Mouse (Mus musculus): Measurements from ENCODE around the gene Arhgef11. TPM values are rescaled to one million over a fixed set of nuclear protein-coding genes. Genes with fewer than 3 reads are reported as not detected.
A peak's percentile ranks its signal among the peaks of the same experiment; 100 is the strongest.

Arhgef11 gene
- polyA plus RNA-seq, 1 experiment from 2014 or later = 14.4 TPM

DNA sequence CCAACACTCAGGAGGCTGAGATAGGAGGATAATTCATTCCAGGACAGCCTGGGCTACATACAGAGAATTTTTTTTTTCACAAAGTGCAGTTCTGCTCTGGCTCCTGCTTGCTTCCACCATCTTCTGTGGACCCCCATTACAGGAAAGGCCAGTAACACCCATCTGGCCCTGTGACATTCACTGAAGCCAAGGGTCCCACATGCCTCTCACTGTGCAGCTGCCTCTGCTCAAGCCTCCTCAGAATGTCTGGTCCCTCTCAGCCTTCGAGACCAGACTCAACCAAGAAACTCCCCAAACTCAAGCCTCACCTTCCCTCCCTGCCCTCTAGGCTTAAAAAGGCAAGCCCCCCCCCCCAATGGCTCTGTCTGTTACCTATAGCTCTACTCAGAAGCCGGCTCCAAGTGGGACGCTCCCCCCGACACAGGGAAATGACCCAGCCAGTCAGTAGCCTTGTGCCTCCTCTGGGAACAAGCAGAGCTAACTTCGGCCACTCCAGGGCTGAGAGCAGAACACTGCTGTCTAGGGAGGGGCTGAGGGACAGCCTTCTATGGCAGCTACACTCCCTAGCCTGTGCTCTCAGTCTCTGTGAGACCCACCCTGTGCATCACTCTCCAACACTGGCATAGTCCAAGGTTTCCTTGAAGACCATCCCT is 148.4 kb downstream of the Arhgef11 start:
- ATAC-seq = no peak
- no peaks in the 10 kb centered on the region for H3K36me3 ChIP-seq
- peaks cover 65% of the 10 kb centered on the region for H3K4me1 ChIP-seq (replicated peaks)
- no peaks in the 10 kb centered on the region for H3K9me3 ChIP-seq
- peak overlapping the region; percentile 58 for H3K4me2 ChIP-seq (replicated peaks)
- 70% methylated on average over 5 of the region's 5 CpGs for WGBS
- 0 out of 2 replicates have a peak overlapping the region, but pooled peaks have one; percentile 21 for H3K9ac ChIP-seq
- peak overlapping the region; percentile 95 for H3K27ac ChIP-seq
- no peak overlapping the region for H3K4me3 ChIP-seq (replicated peaks)
- no peaks in the 10 kb centered on the region for H3K27me3 ChIP-seq (replicated peaks)

DNA sequence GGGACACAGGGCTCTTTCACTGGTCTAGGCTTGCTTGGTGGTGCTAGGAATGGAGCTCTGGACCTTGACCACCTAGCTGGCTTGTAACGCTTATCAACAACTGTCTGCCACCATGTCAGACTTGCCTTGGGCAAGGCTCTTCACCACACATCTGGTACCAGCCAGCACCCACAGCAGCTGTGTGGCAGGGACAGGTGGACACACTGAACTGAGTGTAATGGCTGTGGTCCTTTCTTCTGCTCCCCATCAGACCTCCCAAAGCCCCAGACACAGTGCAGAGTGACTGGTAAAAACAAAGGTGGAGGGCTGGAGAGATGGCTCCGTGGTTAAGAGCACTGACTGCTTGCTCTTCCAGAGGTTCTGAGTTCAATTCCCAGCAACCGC is 148.9 kb downstream of the Arhgef11 start:
- Histone ChIP-seq H3K9me3 (no peaks in the 10 kb centered on the region), H3K27ac (peak overlapping the region; percentile 95; the same call in 1 of the 2 replicates), H3K4me3 (replicated peaks) (no peak overlapping the region), H3K27me3 (replicated peaks) (no peaks in the 10 kb centered on the region), H3K9ac (no peak overlapping the region), H3K4me2 (replicated peaks) (peak overlapping the region; percentile 58), H3K4me1 (replicated peaks) (peaks cover 66% of the 10 kb centered on the region), H3K36me3 (no peaks in the 10 kb centered on the region)
- WGBS = 85% methylated on average over 3 of the region's 3 CpGs
- ATAC-seq = no peak

DNA sequence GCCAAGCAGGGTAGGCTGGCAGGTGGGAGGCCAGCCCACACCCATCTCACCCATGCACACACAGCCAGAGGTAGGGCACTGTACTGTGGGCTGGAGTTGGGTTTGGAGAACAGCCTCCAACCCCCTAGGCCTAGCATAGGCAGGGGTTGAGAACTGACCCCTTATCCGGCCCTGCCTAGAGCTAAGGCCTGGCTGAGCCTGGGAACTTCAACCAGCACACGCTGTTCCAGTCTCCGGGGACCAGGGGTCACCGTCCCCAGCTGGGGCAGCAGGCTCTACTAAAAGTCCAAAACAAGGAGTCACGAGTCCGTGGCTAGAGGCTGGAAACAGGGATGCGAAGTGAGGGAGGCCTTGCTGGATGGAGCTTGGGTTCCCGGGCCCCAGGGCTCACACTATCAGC is 150.4 kb downstream of the Arhgef11 start:
- Histone ChIP-seq H3K9me3 (no peaks in the 10 kb centered on the region), H3K4me1 (replicated peaks) (peaks cover 52% of the 10 kb centered on the region), H3K36me3 (no peaks in the 10 kb centered on the region), H3K4me3 (replicated peaks) (peak overlapping the region; percentile 57), H3K4me2 (replicated peaks) (peak overlapping the region; percentile 67), H3K27me3 (replicated peaks) (no peaks in the 10 kb centered on the region), H3K9ac (peak overlapping the region; percentile 50), H3K27ac (peak overlapping the region; percentile 59)
- WGBS = 75% methylated on average over 8 of the region's 8 CpGs
- no peak for ATAC-seq

DNA sequence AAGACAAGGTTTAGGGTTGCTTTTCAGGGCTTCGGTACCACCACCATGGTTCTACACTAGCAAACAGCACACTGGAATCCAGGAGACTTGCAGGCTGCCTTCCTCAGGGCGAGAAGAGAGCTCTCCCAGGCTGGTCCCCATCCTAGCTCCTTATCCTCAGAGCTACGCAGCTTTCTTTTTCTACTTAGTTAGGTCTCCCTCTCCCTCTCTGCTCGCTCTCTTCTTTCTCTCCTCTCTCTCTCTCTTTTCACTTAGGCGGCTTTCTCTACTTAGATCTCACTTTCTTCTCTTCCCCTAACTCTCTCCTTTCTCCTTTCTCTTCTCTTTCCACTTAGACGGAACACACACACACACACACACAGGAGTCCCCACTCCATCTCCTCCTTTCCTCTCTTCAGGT is 151.1 kb downstream of the Arhgef11 start:
- Histone ChIP-seq H3K9ac (peak overlapping the region; percentile 50), H3K4me3 (replicated peaks) (peak overlapping the region; percentile 57), H3K4me2 (replicated peaks) (peak overlapping the region; percentile 67), H3K9me3 (no peaks in the 10 kb centered on the region), H3K36me3 (no peaks in the 10 kb centered on the region), H3K27me3 (replicated peaks) (no peaks in the 10 kb centered on the region), H3K27ac (peak overlapping the region; percentile 59), H3K4me1 (replicated peaks) (peaks cover 47% of the 10 kb centered on the region)
- WGBS = 29% methylated on average over 6 of the region's 6 CpGs
- no peak for ATAC-seq

DNA sequence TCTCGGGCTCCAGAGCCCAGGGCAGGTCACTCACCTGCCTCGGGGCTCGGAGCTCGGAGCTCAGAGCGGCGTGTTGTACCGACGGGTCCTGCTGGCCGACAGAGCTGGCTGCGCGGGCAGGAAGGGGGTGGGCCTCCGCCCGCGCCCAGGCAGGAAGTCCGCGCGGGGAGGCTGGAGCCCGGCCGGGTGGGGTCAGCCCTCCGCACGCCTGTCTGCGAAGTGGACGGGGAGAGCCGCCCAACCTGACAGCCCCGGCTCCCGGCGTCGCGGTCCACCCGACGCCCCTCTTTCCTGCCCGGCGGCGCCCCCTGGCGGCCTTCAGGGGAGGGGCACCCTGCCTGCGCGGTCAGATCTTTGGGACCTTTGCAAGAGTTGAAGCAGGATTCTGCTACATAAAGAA is 151.5 kb downstream of the Arhgef11 start:
- H3K4me1 ChIP-seq (replicated peaks) = peaks cover 43% of the 10 kb centered on the region

DNA sequence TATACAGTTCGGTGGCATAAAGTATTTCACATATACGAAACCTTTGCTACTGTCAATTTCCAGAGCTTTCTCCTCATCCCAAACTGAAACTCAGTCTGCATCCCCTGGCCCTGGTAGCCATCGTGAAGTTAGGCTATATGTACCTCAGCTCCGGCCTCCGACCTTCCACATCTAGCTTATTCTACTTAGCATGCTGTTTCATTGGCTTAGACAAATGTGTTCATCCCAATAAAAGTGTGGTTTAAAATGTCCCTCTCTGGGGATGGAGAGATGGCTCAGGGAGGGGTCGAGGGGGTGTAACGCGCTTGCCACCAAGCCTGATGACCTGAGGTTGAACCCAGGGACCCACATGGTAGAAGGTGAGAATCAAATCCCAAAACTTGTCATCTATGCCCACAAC is 152.1 kb downstream of the Arhgef11 start:
- Histone ChIP-seq H3K4me3 (replicated peaks) (no peak overlapping the region), H3K36me3 (no peaks in the 10 kb centered on the region), H3K4me2 (replicated peaks) (no peak overlapping the region), H3K27me3 (replicated peaks) (no peaks in the 10 kb centered on the region), H3K9me3 (no peaks in the 10 kb centered on the region), H3K9ac (no peak overlapping the region), H3K4me1 (replicated peaks) (peaks cover 36% of the 10 kb centered on the region), H3K27ac (no peak overlapping the region)
- no peak for ATAC-seq
- WGBS = 76% methylated on average over 8 of the region's 8 CpGs

More for the DNA sequence above, 151.5 kb downstream of the Arhgef11 start:
- H3K9me3 ChIP-seq = no peaks in the 10 kb centered on the region
- H3K9ac ChIP-seq = peak overlapping the region; percentile 50
- no peaks in the 10 kb centered on the region for H3K36me3 ChIP-seq
- H3K27ac ChIP-seq = peak overlapping the region; percentile 59
- under 1% methylated on average over 36 of the region's 37 CpGs for WGBS
- no peaks in the 10 kb centered on the region for H3K27me3 ChIP-seq (replicated peaks)
- ATAC-seq = peak; percentile 73
- H3K4me2 ChIP-seq (replicated peaks) = peak overlapping the region; percentile 67
- H3K4me3 ChIP-seq (replicated peaks) = peak overlapping the region; percentile 57

DNA sequence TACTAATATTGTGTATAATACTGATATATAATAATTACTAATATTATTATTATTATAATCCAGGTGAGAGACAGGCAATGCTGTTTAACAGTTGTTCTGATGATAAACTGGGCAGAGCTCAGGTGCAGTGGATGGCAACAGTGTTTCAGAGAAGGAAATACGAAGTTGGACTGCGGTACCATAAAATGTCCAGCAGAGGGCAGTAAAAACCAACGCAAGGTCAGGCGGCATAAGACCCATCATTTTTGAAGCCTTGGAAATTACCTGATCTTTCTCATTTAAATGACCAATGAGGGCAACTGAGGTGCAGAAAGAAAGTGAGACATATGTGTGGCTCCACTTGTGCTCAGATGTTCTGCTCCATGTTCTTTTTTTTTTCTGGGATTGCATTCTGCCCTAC is 152.9 kb downstream of the Arhgef11 start:
- Histone ChIP-seq H3K4me3 (replicated peaks) (no peak overlapping the region), H3K27me3 (replicated peaks) (no peaks in the 10 kb centered on the region), H3K4me1 (replicated peaks) (peaks cover 29% of the 10 kb centered on the region), H3K27ac (no peak overlapping the region), H3K9me3 (no peaks in the 10 kb centered on the region), H3K9ac (no peak overlapping the region), H3K36me3 (no peaks in the 10 kb centered on the region), H3K4me2 (replicated peaks) (no peak overlapping the region)
- WGBS = 0% methylated on average over 4 of the region's 4 CpGs
- ATAC-seq = no peak

DNA sequence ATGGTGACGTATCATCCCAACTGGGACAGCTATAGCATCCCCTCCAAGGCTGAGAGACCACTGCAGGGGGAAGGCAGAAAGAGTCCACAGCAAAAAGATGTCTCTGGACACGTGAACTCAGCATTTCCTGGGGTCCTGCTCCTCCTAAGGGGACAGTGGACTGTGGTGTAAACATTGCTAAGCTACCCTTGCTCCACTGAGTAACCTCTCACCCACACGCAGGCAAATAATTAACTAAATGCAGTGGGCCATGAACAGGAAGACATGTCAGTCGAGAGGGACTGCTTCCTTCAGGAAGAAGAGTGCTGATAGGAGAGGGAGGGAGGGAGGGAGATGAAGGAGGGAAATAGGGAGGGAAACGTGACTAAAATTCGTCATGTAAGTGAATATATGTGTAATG is 153.7 kb downstream of the Arhgef11 start:
- Histone ChIP-seq H3K4me3 (replicated peaks) (no peak overlapping the region), H3K9ac (no peak overlapping the region), H3K4me2 (replicated peaks) (no peak overlapping the region), H3K9me3 (no peaks in the 10 kb centered on the region), H3K4me1 (replicated peaks) (peaks cover 22% of the 10 kb centered on the region), H3K36me3 (no peaks in the 10 kb centered on the region), H3K27me3 (replicated peaks) (no peaks in the 10 kb centered on the region), H3K27ac (no peak overlapping the region)
- ATAC-seq = peak; percentile 37
- WGBS = 25% methylated on average over 6 of the region's 6 CpGs

DNA sequence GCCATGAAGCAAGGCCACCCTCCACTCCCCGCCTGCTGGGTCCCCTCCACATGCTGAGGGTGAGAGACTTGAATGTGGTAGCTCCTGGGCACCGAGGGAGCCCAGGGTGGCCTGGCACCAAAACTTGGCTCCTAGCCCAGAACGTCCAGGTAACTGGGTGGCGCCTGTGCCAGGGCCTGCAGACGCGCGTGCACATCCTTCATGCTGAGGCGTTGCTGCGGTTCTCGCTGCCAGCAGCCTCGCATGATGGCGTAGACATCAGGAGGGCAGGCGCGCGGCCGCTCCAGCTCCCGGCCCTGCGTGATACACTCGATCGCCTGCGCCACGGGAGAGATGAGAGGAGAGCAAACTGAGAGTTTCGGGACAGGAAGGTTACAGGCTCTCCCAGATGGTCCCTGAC is 160.9 kb downstream of the Arhgef11 start:
- H3K9ac ChIP-seq = no peak overlapping the region
- H3K4me2 ChIP-seq (replicated peaks) = no peak overlapping the region
- H3K4me1 ChIP-seq (replicated peaks) = peaks cover 4% of the 10 kb centered on the region; the same call in 1 of the 2 replicates
- H3K9me3 ChIP-seq = no peaks in the 10 kb centered on the region
- H3K4me3 ChIP-seq (replicated peaks) = no peak overlapping the region
- no peaks in the 10 kb centered on the region for H3K36me3 ChIP-seq
- no peak overlapping the region for H3K27ac ChIP-seq
- 57% methylated on average over 23 of the region's 23 CpGs for WGBS
- peaks cover 11% of the 10 kb centered on the region for H3K27me3 ChIP-seq (replicated peaks)
- no peak for ATAC-seq

DNA sequence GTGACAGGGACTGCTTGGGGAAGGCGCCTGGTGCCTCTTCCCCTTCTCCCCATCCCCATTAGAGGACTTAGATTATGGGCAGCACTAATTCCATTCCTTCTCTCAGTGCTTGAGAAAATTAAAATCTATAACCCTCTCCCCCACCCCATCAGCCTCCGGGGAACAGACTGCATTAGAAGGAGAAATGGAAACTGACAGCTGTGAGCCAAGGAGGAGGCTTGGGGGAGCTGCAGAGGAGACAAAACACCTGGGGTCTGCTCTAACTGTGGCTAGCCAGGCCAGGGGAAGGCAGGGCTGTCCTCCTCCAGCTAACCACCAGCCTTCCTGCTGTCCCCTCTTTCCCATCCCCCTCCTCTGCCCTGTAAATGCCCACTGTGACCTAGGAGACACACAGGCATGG is 161.7 kb downstream of the Arhgef11 start:
- no peak overlapping the region for H3K4me2 ChIP-seq (replicated peaks)
- no peaks in the 10 kb centered on the region for H3K36me3 ChIP-seq
- H3K9me3 ChIP-seq = no peaks in the 10 kb centered on the region
- peaks cover 11% of the 10 kb centered on the region for H3K27me3 ChIP-seq (replicated peaks)
- H3K4me3 ChIP-seq (replicated peaks) = no peak overlapping the region
- H3K4me1 ChIP-seq (replicated peaks) = peaks cover 4% of the 10 kb centered on the region; the same call in 1 of the 2 replicates
- WGBS = 39% methylated on average over 2 of the region's 2 CpGs
- no peak overlapping the region for H3K9ac ChIP-seq
- no peak for ATAC-seq
- no peak overlapping the region for H3K27ac ChIP-seq

DNA sequence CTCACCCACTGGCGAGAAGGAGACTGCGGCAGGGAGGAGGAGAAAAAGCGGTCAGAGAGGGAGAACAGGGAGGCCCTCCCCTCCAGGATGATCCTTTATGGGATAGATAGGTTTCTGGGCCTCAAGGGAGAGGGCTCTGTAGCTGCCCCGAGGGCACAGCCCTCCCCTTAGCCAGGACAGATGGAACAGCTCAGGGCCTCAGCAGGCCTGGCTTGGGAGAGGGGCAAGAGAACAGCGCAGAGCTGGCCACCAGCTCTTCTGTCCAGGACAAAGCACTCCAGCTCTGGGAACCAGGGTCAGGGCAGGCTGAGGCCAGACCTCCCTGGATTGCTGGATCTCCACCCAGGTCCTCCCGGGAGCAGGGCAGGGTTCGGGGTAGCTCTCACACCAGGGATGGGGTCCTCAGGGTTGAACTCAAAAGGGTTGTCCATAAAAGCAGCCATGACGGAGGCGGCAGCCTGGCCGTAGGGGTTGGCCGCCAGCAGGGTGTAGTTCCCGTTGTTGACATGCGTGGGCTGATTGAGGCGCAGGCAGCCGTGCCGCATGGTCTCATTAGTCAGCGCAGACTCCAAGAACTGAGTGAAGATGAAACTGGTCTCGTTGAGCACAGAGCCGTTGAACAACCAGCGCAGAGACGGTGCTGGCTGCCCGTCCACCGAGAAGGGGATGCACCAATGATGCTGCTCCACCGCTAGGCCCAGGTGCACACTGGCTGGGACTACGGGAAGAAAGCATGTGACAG is 166.1 kb downstream of the Arhgef11 start:
- no peak for ATAC-seq
- WGBS = 78% methylated on average over 24 of the region's 25 CpGs
- no peak overlapping the region for H3K4me2 ChIP-seq (replicated peaks)

DNA sequence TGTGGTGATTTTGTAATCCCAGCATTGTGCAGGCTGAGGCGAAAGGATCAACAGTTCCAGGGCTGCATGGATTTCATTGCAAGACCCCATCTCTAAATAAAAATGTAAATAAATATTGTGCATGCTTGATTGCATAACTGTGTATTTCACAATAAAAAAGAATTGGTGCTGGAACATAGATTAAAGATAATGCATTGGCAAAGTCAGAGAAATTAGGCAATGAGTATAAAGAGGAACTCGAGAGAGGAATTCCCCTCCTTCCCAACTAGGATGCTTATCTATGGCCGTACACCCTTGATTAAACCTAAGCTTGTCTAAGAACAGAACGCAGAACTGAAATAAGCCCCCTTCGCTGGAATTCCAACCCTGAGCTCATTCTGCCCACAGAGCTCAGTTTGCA is 167.8 kb downstream of the Arhgef11 start:
- 68% methylated on average over 5 of the region's 5 CpGs for WGBS
- no peak overlapping the region for H3K4me2 ChIP-seq (replicated peaks)
- 0 out of 2 replicates have a peak, but pooled peaks cover 10% of the 10 kb centered on the region for H3K27me3 ChIP-seq (replicated peaks)
- H3K4me3 ChIP-seq (replicated peaks) = no peak overlapping the region
- no peak overlapping the region for H3K27ac ChIP-seq
- no peak for ATAC-seq
- H3K36me3 ChIP-seq = no peaks in the 10 kb centered on the region
- H3K9ac ChIP-seq = no peak overlapping the region
- H3K4me1 ChIP-seq (replicated peaks) = peaks cover 18% of the 10 kb centered on the region
- H3K9me3 ChIP-seq = no peaks in the 10 kb centered on the region

More for the DNA sequence above, 166.1 kb downstream of the Arhgef11 start:
- Histone ChIP-seq H3K36me3 (no peaks in the 10 kb centered on the region), H3K4me3 (replicated peaks) (no peak overlapping the region), H3K27ac (no peak overlapping the region), H3K9ac (no peak overlapping the region), H3K4me1 (replicated peaks) (peaks cover 12% of the 10 kb centered on the region), H3K9me3 (no peaks in the 10 kb centered on the region), H3K27me3 (replicated peaks) (peaks cover 11% of the 10 kb centered on the region)

Measured in intestine, embryonic 15.5 days (tissue).